Mouse (Mus musculus) right cerebral cortex, adult 18-20 months (tissue): ENCODE data around the gene Hist1h2ae.
"Not testable (repeated sequence)": the region's sequence is repeated elsewhere in the genome, so short reads cannot be mapped to it uniquely, and the experiment has no call there.

ENCODE experiments used
- DNase-seq: peaks from one replicate; pipeline ENCODE4 v3.0.0; 2022; ENCODE audit warnings: mixed read lengths

The Hist1h2ae gene

GRCm38 (mm10) chr13:23571022-23571503 is at the start of gene Hist1h2ae, which contains the start of gene Hist1h2bg:
Gene Hist1h2ae, minus strand, starts transcription at chr13:23571220.
Gene Hist1h2bg, plus strand, starts transcription at chr13:23571396.
- peak; percentile 76 for DNase-seq

GRCm38 (mm10) chr13:23620056-23620732 is 49.2 kb upstream of the Hist1h2ae start:
- no peak for DNase-seq

GRCm38 (mm10) chr13:23611638-23612037 is 40.6 kb upstream of the Hist1h2ae start:
- no peak for DNase-seq

- no peak for DNase-seq
These were observed 39.4 kb upstream of the Hist1h2ae start for GRCm38 (mm10) chr13:23610393-23610792.

GRCm38 (mm10) chr13:23609844-23610243 is 38.8 kb upstream of the Hist1h2ae start:
- no peak for DNase-seq

- no peak for DNase-seq
These were observed 38.2 kb upstream of the Hist1h2ae start for GRCm38 (mm10) chr13:23609209-23609608.

- DNase-seq, result no peak
These were observed 34.0 kb upstream of the Hist1h2ae start for GRCm38 (mm10) chr13:23605052-23605451.

- no peak for DNase-seq
These were observed 33.4 kb upstream of the Hist1h2ae start for GRCm38 (mm10) chr13:23604452-23604851.

GRCm38 (mm10) chr13:23603182-23603699 is 32.2 kb upstream of the Hist1h2ae start:
- DNase-seq, result no peak

- peak; percentile 66 for DNase-seq
These were observed 26.9 kb upstream of the Hist1h2ae start for GRCm38 (mm10) chr13:23597957-23598356.

- DNase-seq, result no peak
These were observed 24.8 kb upstream of the Hist1h2ae start for GRCm38 (mm10) chr13:23595622-23596372.

GRCm38 (mm10) chr13:23595185-23595584 is 24.2 kb upstream of the Hist1h2ae start:
- no peak for DNase-seq

- no peak for DNase-seq
These were observed 22.2 kb upstream of the Hist1h2ae start for GRCm38 (mm10) chr13:23593051-23593770.

GRCm38 (mm10) chr13:23592614-23593013 is 21.6 kb upstream of the Hist1h2ae start:
- no peak for DNase-seq

GRCm38 (mm10) chr13:23591886-23592285 is 20.9 kb upstream of the Hist1h2ae start:
- not testable (repeated sequence) for DNase-seq

GRCm38 (mm10) chr13:23591206-23591605 is 20.2 kb upstream of the Hist1h2ae start:
- DNase-seq, result no peak

GRCm38 (mm10) chr13:23586940-23587225 is 15.9 kb upstream of the Hist1h2ae start:
- no peak for DNase-seq

- DNase-seq, result no peak
These were observed 15.3 kb upstream of the Hist1h2ae start for GRCm38 (mm10) chr13:23586099-23586939.

GRCm38 (mm10) chr13:23585442-23586098 is 14.6 kb upstream of the Hist1h2ae start:
- DNase-seq, result peak; percentile 82

- peak; percentile 73 for DNase-seq
These were observed 14.0 kb upstream of the Hist1h2ae start for GRCm38 (mm10) chr13:23585029-23585441.

GRCm38 (mm10) chr13:23584331-23584730 is 13.3 kb upstream of the Hist1h2ae start:
- DNase-seq, result no peak
